Mouse (Mus musculus) thymus, postnatal 0 days (tissue): ENCODE measurements around the gene Gm49387. TPM values are rescaled to one million over a fixed set of nuclear protein-coding genes. Genes with fewer than 3 reads are reported as not detected.
A peak's percentile ranks its signal among the peaks of the same experiment; 100 is the strongest.

Experiments used
- DNase-seq: peaks from one replicate; pipeline ENCODE4 v3.0.0-alpha.2; 2015; ENCODE audit warnings: low spot score
- polyA plus RNA-seq: library from polyadenylated mRNA; unstranded; fragments of >200 nt; fragmentation: Nextera tagmentation; extraction: Ambion mirVana; gene quantifications from 2 replicates; pipeline ENCODE4 v1.2.1, GENCODE M21; 2015

Gm49387 gene
- polyA plus RNA-seq, 1 experiment from 2014 or later: 2.6 TPM

DNA sequence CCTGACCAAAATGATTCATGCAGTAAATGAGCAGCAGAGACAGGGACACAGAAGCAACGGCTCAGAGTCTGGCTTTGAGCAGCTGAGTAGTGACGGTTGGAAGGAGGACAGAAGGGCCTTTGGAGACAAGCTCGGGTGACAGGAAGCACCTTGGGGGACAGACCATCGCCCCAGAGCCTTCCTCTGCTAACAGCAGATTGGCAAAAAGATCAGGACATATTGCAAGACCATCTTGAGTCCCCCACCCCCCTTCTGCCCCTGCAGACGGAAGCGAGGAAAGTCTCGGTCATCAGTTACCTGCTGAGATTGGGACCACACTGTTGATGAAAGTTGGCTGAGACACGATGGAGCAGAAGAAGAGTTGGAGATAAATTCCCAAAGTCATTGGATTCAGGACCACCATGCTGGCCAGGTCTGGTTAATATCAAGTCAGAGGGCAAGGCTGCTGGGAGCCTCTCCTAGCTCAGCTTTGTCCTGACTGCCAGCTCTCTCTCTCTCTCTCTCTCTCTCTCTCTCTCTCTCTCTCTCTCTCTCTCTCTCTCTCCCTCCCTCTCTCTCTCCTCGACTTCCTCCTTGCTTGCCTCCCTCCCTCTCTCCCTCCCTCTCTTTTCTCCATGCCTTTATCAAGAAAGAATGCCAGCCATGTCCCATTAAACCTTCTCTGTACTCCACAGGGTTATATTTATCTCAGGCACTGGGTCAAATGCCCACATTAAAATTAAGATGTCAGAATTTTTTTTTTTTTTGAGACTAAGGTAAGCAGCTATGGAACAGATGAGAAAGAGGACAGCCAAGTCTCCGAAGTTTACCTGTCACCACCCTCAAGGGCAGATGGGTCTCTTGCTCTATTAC lies 63.6 kb downstream of the Gm49387 start:
- peak; percentile 50 for DNase-seq

DNA sequence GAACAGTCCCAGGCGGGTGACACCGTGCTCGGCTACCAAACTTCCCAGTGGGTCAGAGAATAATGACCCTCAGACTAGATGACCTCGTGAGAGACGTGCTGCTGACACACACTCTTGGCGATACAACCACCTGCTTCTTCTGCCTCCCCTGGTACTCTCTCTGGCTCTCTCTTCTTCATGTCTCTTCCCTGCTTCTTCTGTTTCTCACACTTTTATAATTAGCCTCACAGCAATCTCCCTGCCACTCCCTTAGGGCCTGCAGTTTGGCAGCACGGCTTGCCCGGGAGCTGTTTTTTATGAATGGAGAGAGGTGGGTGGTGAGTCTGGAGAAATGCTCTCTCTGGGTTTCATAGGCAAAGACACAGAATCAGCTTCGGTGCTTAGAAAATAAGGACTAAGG lies 64.8 kb downstream of the Gm49387 start:
- peak; percentile 16 for DNase-seq

DNA sequence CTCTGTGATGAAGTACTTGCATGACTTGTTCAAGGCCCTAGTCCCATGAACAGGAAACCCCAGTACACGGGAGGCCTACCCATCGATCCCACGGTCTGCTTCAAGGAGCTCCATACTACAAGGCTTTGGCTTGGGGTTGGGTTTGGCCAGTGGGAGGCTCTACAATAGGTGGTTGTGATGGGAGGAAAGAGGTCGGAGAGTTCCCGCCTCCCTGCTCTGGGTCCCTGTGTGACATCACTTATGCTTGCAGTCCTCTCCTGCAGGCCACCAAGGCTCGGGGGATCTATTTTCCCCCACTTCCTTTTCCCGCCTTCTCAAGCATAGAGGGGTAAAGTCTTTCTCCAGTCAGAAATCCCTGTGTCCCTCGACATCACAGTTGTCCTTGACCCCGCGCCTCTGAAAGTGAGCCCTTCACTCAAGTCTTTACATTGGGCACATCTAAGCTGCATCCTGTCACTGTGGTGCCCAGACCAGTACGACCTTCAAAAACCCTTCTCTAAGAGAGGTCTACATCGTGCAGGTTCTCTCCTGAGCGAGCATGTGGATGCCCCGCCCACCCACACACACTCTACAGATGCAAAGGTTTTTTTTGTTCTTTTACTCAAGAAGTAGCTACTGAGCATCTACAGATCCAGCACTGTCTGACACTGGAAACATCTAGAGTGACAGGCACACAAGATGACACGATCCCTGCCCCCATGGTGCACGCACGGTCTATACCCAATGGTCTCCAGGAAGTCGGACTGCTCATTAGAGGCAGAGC lies 65.6 kb downstream of the Gm49387 start:
- DNase-seq: peak; percentile 67

DNA sequence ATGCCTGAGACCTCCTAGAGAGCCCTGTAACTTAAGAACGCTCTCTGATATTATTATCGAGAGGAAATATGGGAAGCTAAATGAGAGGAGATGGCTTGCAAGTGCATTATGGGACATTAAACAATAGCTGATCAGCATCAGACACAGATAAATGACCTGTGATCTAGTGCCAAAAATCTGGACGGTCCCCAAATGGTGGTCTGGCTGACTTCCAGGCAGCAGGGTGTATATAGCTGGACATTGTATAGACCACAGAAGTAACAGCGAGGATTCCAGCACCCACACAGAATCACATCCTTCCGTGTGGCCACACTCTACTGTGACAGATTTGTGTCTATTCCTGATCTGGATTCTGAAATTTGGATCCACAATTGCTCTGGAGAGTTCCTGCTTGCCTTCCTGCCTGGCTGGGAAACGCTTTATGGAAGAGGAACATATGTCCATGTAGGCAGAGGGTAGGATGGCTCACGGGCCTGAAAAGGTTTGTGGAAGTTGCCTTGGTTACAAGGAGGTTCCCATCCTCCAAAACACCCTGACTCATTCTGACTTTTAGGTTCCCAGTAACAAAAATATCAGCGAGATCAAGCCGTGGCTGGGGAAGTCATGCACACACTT lies 68.0 kb downstream of the Gm49387 start:
- no peak for DNase-seq

DNA sequence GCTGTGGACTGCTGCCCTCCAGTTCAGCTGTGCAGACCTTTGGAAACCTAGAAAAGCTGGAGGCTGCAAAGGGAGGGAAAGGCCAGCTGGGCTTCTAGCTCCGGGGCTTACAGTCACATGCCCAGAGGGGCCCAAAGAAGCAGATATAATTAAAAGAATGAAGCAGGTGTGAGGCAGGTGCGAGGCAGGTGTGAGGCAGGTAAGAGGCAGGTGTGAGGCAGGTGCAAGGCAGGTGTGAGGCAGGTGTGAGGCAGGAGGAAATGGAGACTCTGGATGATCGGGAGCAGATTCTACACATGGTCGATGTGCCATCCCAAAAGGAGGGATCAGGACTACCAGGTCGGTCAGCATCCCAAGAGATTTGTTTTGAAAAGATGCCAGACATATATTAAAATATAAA lies 69.3 kb downstream of the Gm49387 start:
- peak; percentile 21 for DNase-seq

DNA sequence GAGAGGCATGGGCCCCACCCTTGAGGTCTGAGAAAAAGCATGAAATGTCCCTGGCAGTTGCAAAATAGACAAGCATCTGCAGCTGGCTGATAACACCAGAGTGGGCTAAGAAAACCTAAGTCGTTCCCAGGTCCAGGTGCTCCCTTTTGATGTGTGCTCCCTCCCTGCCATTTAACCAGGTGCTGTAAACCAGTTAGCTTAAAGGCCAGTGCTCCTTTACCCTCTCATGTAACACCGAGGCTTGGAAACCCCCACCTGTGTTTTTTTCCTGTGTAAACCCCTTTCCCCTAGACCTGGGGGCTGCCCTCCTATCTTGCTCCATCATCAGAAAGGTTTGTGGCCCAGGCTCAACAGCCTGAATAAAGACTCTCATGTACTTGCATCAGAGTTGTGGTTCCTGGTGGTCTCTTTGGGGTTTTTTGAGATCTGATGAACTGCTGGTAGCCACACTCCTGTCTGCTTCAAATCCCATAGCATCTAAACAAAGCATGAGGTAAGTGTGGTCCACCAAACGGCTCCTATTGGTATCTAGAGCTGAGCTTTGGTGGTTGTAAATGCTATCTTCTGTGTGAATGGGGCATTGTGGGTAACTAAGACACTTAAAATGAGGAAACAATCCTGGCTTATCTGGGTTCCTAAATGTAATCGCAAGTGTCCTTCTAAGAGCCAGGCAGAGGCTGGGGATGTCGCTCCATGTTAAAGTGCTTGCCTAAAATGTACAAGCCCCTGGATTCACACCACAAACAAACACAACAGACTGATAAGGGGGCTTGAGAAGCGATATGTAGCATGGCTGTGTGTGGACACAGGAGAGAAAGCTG lies 70.3 kb downstream of the Gm49387 start:
- peak; percentile 85 for DNase-seq

- DNase-seq: peak; percentile 65
Observed at GRCm38 (mm10) chr14:31569151-31569631, 71.5 kb downstream of the Gm49387 start.

DNA sequence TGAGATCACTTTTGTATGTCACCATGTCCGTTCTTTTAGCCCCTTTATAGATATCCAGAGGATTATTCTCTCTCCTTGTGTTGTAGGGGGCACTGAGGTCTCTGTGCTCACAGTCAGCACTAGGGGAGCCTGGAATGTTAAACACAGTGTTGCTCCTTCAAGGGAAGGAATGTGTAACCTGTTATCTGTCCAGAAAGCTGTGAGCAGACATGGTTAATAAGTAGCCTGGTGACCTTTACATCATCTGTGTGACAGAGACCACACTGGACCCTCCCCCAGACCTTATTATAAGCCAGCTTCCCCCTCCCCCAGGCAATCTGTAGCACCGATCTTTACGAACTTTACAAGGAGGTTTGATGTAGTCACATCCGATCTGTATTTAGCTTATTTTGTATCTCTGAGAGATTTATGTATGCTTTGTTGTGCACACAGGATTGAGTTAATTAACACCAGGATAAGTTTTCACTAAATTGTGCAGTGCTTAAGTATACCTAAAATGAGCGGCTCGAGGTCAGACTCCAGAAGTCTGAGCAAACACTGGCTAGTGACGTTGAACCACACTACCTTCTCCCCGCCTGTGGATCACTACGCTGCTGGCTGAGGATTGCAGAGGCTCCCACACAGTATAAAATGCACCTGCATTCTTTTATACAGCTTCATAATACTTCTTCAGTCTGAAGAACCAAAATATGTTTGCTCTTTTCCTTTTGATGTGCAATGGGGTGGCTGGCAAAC lies 75.0 kb downstream of the Gm49387 start:
- no peak for DNase-seq

DNA sequence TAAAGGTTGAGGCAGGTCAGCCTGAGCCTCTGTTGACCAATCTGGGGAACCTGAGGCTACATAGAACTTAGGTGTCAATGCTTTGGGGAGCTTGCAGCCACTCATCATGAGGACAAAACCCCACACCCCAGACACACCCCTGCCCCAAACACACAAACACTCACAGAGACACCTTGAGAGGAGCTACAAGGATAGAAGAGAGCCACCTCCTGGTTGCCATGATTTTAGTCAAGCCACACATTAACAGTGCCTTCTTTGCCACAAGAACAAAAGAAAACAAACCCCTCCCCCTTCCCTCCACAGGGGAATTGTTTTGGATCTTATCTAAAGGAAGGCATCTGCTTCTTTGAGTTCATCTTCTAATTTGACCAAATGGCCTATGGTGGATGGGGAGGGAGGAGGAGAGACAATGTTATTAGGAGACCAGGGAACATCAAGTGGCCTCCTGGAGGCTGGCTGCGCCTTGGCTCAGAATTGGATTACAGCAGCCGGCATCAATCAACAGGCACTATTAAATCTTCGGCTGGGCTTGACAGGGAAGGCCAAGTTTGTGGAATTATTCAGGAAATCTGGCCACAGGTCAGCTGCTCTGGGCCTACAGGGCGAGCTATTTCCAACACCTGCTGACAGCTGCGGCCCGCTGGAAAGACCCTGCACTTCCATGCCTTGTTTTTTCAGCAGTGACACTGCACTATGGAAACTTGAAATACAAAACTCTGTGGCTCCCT lies 76.1 kb downstream of the Gm49387 start:
- peak; percentile 42 for DNase-seq

GRCm38 (mm10) chr14:31560886-31561285 lies 79.8 kb downstream of the Gm49387 start:
- no peak for DNase-seq

DNA sequence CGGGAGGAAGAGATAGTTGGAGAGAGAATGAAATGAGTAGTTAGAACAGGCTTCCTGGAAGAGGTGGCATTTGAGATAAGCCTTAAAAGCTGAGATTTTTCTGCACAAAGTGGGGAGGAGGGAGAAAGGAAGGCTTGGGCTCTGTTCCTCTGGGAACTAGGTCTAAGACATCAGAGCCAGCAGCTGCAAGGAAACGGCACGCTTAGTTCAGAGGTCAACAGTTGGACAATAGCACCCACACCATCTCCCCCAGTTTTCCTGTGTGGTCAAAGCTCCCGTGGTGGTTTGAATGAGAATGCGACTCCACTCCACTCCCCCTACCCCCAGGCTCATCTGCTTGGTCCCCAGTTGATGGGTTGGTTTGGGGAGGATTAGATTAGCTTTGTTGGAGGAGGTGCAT lies 81.5 kb downstream of the Gm49387 start:
- no peak for DNase-seq

DNA sequence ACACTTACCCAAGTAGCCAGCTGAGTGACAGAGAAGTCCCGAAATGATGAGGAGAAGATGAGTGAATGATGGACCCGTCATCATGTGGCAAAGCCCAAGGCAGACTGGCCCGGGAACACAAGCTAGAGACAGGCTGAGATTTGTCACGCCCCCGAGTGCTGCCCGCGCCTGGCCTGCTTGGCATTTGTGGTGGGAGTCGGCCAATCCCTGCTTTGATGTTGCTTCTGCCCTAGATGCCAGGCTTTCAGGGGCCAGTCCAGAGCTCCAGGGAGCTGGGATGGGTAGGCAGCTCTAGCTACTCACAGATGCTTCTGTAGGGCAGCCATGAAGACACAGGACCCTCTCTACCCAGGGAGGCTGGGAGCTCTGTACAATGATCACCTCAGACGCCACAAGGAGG lies 82.9 kb downstream of the Gm49387 start:
- no peak for DNase-seq

- DNase-seq: peak; percentile 57
Observed at GRCm38 (mm10) chr14:31557273-31557672, 83.4 kb downstream of the Gm49387 start.

- DNase-seq: peak; percentile 58
Observed at GRCm38 (mm10) chr14:31556526-31557260, 84.0 kb downstream of the Gm49387 start.

DNA sequence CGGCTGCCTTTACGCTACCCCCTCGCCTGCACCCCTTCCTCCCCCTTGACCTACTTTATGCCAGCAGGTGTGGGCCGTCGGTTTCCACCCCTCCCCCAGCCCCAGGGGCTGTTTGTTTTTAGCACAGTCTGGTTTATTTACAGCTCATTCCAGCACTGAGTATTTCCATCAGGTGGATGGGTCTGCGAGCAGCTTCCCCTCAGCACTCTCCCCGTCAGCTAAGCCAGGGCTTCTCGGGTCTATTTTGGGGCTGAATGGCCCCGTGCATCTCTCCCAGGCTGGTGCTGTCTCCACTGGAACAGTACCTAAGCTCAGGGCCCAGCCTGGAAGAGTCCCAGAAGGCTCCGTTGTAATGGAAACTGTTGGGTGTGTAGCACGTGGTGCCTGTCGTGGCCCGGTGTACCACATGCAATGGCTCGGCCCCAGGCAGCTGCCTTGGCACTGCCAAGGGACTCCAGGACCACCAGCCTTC lies 84.7 kb downstream of the Gm49387 start:
- DNase-seq: peak; percentile 95

GRCm38 (mm10) chr14:31555021-31555420 lies 85.7 kb downstream of the Gm49387 start:
- peak; percentile 64 for DNase-seq

- no peak for DNase-seq
Observed at GRCm38 (mm10) chr14:31543885-31544442, 96.7 kb downstream of the Gm49387 start.

DNA sequence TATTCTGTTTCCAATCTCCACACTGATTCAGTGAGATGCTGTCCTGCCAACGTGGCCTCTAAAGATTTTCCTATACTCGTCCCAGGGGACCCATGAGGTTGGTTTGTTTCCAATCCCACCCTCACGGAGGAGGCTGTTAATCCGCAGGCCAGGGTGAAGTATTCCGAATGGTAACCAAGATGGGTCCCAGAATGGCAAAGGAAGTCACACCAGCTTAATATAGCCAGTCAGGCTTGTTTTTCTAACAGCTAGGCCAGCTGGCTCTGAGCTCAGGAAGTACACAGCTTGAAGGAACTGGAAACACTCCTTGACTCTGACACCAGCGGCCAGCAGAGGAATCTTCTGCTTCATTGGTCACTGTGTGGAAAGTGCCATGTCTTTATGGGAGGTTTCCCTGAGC lies 103.4 kb downstream of the Gm49387 start:
- no peak for DNase-seq
